In the genomic region with DNA sequence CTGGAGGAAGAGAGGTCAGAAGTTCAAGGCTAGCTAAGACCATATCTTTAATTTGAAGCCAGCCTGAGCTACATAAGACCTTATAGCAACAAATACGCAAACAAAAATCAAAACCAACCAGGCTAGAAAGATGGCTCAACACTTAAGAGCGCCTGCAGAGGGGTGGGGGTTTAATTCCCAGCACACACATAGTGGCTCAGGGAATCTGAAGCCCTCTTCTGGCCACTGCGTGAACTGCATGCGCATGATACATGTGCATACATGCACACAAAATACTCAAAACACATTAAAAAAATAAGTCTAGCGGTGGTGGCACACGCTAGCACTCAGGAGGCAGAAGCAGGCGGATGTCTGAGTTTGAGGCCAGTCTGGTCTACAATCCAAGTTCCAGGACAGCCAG, we compare ENCODE assay signal across 13 mouse cellular contexts. TPM values are rescaled to one million over a fixed set of nuclear protein-coding genes. Genes with fewer than 3 reads are reported as not detected.
DNase-seq lines count a peak whose midpoint lies in the region; ATAC-seq and TF ChIP-seq lines count a peak whose summit lies in the region.
"Had no signal": no experiment of that assay in that cellular context is flagged by ENCODE, and none has a peak within 500 bp of the region (broad histone marks: within the 10 kb centered on the region; RNA-seq: fewer than 3 reads in every experiment).

No protein-coding gene starts in this region.

- no peak for TF ChIP-seq POLR2A in MEL (IDR thresholded peaks at IDR 0.05; ENCODE audit: control insufficient read depth in 1 of 2, insufficient read depth in 1 of 2, low read depth in 1 of 2, low read length in 2 of 2, poor library complexity in 1 of 2)

- no peak overlapping the region for H3K27ac ChIP-seq in forebrain, postnatal 0 days (ENCODE audit: low read depth, low read length)
- H3K27ac ChIP-seq in forebrain, embryonic 13.5 days: no peak overlapping the region
- H3K27ac ChIP-seq in MEL (ENCODE audit: control insufficient read depth, low read depth, low read length): no peak overlapping the region
- H3K27ac ChIP-seq in liver, embryonic 14.5 days: no peak overlapping the region

- no peaks in the 10 kb centered on the region for H3K4me1 ChIP-seq in forebrain, postnatal 0 days (ENCODE audit: insufficient read depth)
- peaks cover 9% of the 10 kb centered on the region; the same call in 1 of the 2 replicates for H3K4me1 ChIP-seq in forebrain, embryonic 13.5 days
- no peaks in the 10 kb centered on the region; a peak in 1 of 4 replicates for H3K4me1 ChIP-seq in MEL (ENCODE audit: control insufficient read depth in 1 of 2, insufficient read depth in 2 of 2, low read length in 2 of 2)
- no peaks in the 10 kb centered on the region for H3K4me1 ChIP-seq in liver, embryonic 14.5 days (replicated peaks; ENCODE audit: control insufficient read depth in 2 of 2, insufficient read depth in 2 of 2, low read length in 1 of 2)

- no peak for DNase-seq in forebrain, postnatal 0 days
- DNase-seq in lung, postnatal 10 days: peak; percentile 32
- DNase-seq in lung, adult 18-20 months: no peak
- DNase-seq in MEL (ENCODE audit: low read depth, low spot score): peak; percentile 81
- no peak for DNase-seq in liver, embryonic 14.5 days (ENCODE audit: low read depth in 3 of 3, low spot score in 3 of 3)
- no peak for DNase-seq in urinary bladder, postnatal 36 days (ENCODE audit: low spot score in 2 of 2)
- DNase-seq: heart, postnatal 14 days had no signal

- 40% methylated on average over 7 of the region's 7 CpGs for WGBS in forebrain, postnatal 0 days
- 39% methylated on average over 7 of the region's 7 CpGs for WGBS in forebrain, embryonic 13.5 days
- 24% methylated on average over 7 of the region's 7 CpGs for WGBS in liver, embryonic 14.5 days (ENCODE audit: insufficient replicate concordance)

- TF ChIP-seq CTCF in forebrain, postnatal 0 days (IDR thresholded peaks at IDR 0.05; ENCODE audit: low read depth): peak; percentile 71
- peak; percentile 74 to 97 (median 75) for TF ChIP-seq CTCF in MEL (IDR thresholded peaks at IDR 0.05 in 2 of 3, conservative IDR thresholded peaks at IDR 0.05 in 1 of 3; ENCODE audit: control insufficient read depth in 1 of 3, insufficient read depth in 1 of 3, low read depth in 2 of 3, low read length in 3 of 3, poor library complexity in 1 of 3, severe bottlenecking in 1 of 3)
- TF ChIP-seq CTCF in liver, embryonic 14.5 days (IDR thresholded peaks at IDR 0.05; ENCODE audit: low read depth): peak; percentile 74

- no peak overlapping the region for H3K4me3 ChIP-seq in forebrain, postnatal 0 days (ENCODE audit: low read depth, low read length)
- H3K4me3 ChIP-seq in forebrain, embryonic 13.5 days: no peak overlapping the region
- H3K4me3 ChIP-seq in MEL (ENCODE audit: control insufficient read depth in 1 of 2, insufficient read depth in 1 of 2, low read depth in 2 of 2, low read length in 2 of 2): no peak overlapping the region
- H3K4me3 ChIP-seq in liver, embryonic 14.5 days (ENCODE audit: insufficient read depth in 1 of 2, low read depth in 2 of 2, low read length in 2 of 2): no peak overlapping the region

- no peaks in the 10 kb centered on the region for H3K36me3 ChIP-seq in forebrain, postnatal 0 days (ENCODE audit: insufficient read depth)
- H3K36me3 ChIP-seq in forebrain, embryonic 13.5 days (ENCODE audit: poor library complexity, severe bottlenecking): no peaks in the 10 kb centered on the region
- no peaks in the 10 kb centered on the region for H3K36me3 ChIP-seq in MEL (ENCODE audit: control insufficient read depth in 1 of 2, insufficient read depth in 2 of 2, low read length in 2 of 2)
- H3K36me3 ChIP-seq in liver, embryonic 14.5 days (replicated peaks; ENCODE audit: control insufficient read depth, insufficient read depth, low read depth): no peaks in the 10 kb centered on the region

- H3K27me3 ChIP-seq in forebrain, postnatal 0 days (ENCODE audit: insufficient read depth, low read length): peaks cover 48% of the 10 kb centered on the region
- H3K27me3 ChIP-seq in forebrain, embryonic 13.5 days: peaks cover 93% of the 10 kb centered on the region
- no peaks in the 10 kb centered on the region for H3K27me3 ChIP-seq in MEL (ENCODE audit: control insufficient read depth in 1 of 2, insufficient read depth in 2 of 2, low read length in 2 of 2)
- H3K27me3 ChIP-seq in liver, embryonic 14.5 days (ENCODE audit: control insufficient read depth, insufficient read depth, low read length): peaks cover 53% of the 10 kb centered on the region

- no peak; the same call in 1 of the 2 replicates for ATAC-seq in forebrain, postnatal 0 days
- ATAC-seq in forebrain, embryonic 13.5 days: no peak
- no peak for ATAC-seq in liver, embryonic 14.5 days (ENCODE audit: insufficient read depth)
- no peak for ATAC-seq in megakaryocyte, adult 5-6 weeks (ENCODE audit: poor library complexity, severe bottlenecking)
- ATAC-seq: midbrain, embryonic 16.5 days had no signal

- 0 out of 2 replicates have a peak, but pooled peaks cover 3% of the 10 kb centered on the region for H3K9me3 ChIP-seq in forebrain, postnatal 0 days (ENCODE audit: low read length)
- H3K9me3 ChIP-seq in forebrain, embryonic 13.5 days (replicated peaks): 0 out of 2 replicates have a peak, but pooled peaks cover 4% of the 10 kb centered on the region
- H3K9me3 ChIP-seq in MEL (replicated peaks; ENCODE audit: insufficient read depth, low read length): no peaks in the 10 kb centered on the region
- no peaks in the 10 kb centered on the region for H3K9me3 ChIP-seq in liver, embryonic 14.5 days (ENCODE audit: control insufficient read depth, low read length)

- H3K79me2 ChIP-seq in MEL (ENCODE audit: control insufficient read depth, insufficient read depth, low read length, poor library complexity): no peaks in the 10 kb centered on the region

- no peak overlapping the region for H3K9ac ChIP-seq in forebrain, postnatal 0 days
- H3K9ac ChIP-seq in forebrain, embryonic 13.5 days: no peak overlapping the region
- no peak overlapping the region for H3K9ac ChIP-seq in MEL (ENCODE audit: control insufficient read depth, low read depth, low read length, poor library complexity, severe bottlenecking)
- H3K9ac ChIP-seq in liver, embryonic 14.5 days (replicated peaks): no peak overlapping the region

- peak; percentile 41 for TF ChIP-seq RAD21 in MEL (IDR thresholded peaks at IDR 0.05; ENCODE audit: low read depth, low read length)

- H3K4me2 ChIP-seq in forebrain, postnatal 0 days (ENCODE audit: low read depth): no peak overlapping the region
- no peak overlapping the region for H3K4me2 ChIP-seq in forebrain, embryonic 13.5 days
- H3K4me2 ChIP-seq in liver, embryonic 14.5 days (ENCODE audit: low read depth): no peak overlapping the region

- no peak for TF ChIP-seq EP300 in MEL (IDR thresholded peaks at IDR 0.05; ENCODE audit: low read depth in 1 of 2, low read length in 2 of 2)
- no peak for TF ChIP-seq EP300 in liver, embryonic 14.5 days (IDR thresholded peaks at IDR 0.05; ENCODE audit: low read depth)

RNA-seq across cellular contexts. Expression of a gene that starts 3.9 kb away (rescaled TPM):
- total RNA-seq in forebrain, postnatal 0 days (2014; rRNA removed): not detected in 2 replicates
- polyA plus RNA-seq in forebrain, postnatal 0 days (2015; fragmentation: Nextera tagmentation; extraction: Ambion mirVana): 0.33 and 0.35 TPM in 2 replicates
- not detected in 2 replicates for polyA plus RNA-seq in forebrain, embryonic 13.5 days (2015; fragmentation: Nextera tagmentation; extraction: Ambion mirVana)
- not detected in 2 replicates for total RNA-seq in MEL (2012; rRNA removed)
- polyA plus RNA-seq in MEL (2012; ENCODE audit: insufficient read depth in 1 of 2, insufficient read length in 2 of 2, low read depth in 1 of 2, low replicate concordance in 2 of 2, missing spikeins in 1 of 2): not detected
- not detected in 2 replicates for polyA plus RNA-seq in liver, embryonic 14.5 days (2012; rRNA removed)
- not detected in 2 replicates for polyA plus RNA-seq in liver, embryonic 14.5 days (2014; fragmentation: Nextera tagmentation; extraction: Ambion mirVana)
- total RNA-seq in megakaryocyte, adult 5-6 weeks (2015): not detected in 2 replicates
- total RNA-seq in megakaryocyte, adult 5-6 weeks (2017): not detected in 2 replicates
- total RNA-seq: ES-E14; heart, postnatal 14 days; layer of hippocampus, postnatal 10 days had no signal
- polyA plus RNA-seq: spleen, adult 2 months had no signal

RNA-seq across cellular contexts. Expression of a gene that starts 7.8 kb away (rescaled TPM):
- total RNA-seq in forebrain, postnatal 0 days (2014; rRNA removed): 0.31 and 1.1 TPM in 2 replicates
- not detected in 2 replicates for polyA plus RNA-seq in forebrain, postnatal 0 days (2015; fragmentation: Nextera tagmentation; extraction: Ambion mirVana)
- polyA plus RNA-seq in forebrain, embryonic 13.5 days (2015; fragmentation: Nextera tagmentation; extraction: Ambion mirVana): not detected in 2 replicates
- total RNA-seq in MEL (2012; rRNA removed): 0.13 and 0.23 TPM in 2 replicates
- polyA plus RNA-seq in MEL (2012; ENCODE audit: insufficient read depth in 1 of 2, insufficient read length in 2 of 2, low read depth in 1 of 2, low replicate concordance in 2 of 2, missing spikeins in 1 of 2): under 1 TPM in 1 of 2 experiments, not detected in 1; 0.14 TPM
- 0.03 TPM in 2 replicates for polyA plus RNA-seq in liver, embryonic 14.5 days (2012; rRNA removed)
- not detected in 2 replicates for polyA plus RNA-seq in liver, embryonic 14.5 days (2014; fragmentation: Nextera tagmentation; extraction: Ambion mirVana)
- 0.04 and 0.34 TPM in 2 replicates for total RNA-seq in megakaryocyte, adult 5-6 weeks (2015)
- not detected in 2 replicates for total RNA-seq in megakaryocyte, adult 5-6 weeks (2017)
- polyA plus RNA-seq: midbrain, embryonic 16.5 days had no signal

RNA-seq across cellular contexts. Expression of a gene that starts 22.7 kb away (rescaled TPM):
- 99.6 and 116 TPM in 2 replicates for total RNA-seq in forebrain, postnatal 0 days (2014; rRNA removed)
- 62.5 and 104 TPM in 2 replicates for polyA plus RNA-seq in forebrain, postnatal 0 days (2015; fragmentation: Nextera tagmentation; extraction: Ambion mirVana)
- polyA plus RNA-seq in forebrain, embryonic 13.5 days (2015; fragmentation: Nextera tagmentation; extraction: Ambion mirVana): 49.2 and 55.1 TPM in 2 replicates
- total RNA-seq in MEL (2012; rRNA removed): 37.4 and 41.1 TPM in 2 replicates
- polyA plus RNA-seq in MEL (2012; ENCODE audit: insufficient read depth in 1 of 2, insufficient read length in 2 of 2, low read depth in 1 of 2, low replicate concordance in 2 of 2, missing spikeins in 1 of 2): 100 to 1,000 TPM; 140 to 239 TPM
- 16.4 and 18.1 TPM in 2 replicates for polyA plus RNA-seq in liver, embryonic 14.5 days (2012; rRNA removed)
- 6.6 and 7.9 TPM in 2 replicates for polyA plus RNA-seq in liver, embryonic 14.5 days (2014; fragmentation: Nextera tagmentation; extraction: Ambion mirVana)
- total RNA-seq in megakaryocyte, adult 5-6 weeks (2015): 28.3 and 35.9 TPM in 2 replicates
- total RNA-seq in megakaryocyte, adult 5-6 weeks (2017): 33.8 and 37.8 TPM in 2 replicates

RNA-seq across cellular contexts. Expression of a gene that starts 23.5 kb away (rescaled TPM):
- total RNA-seq in forebrain, postnatal 0 days (2014; rRNA removed): 36.3 and 49.6 TPM in 2 replicates
- polyA plus RNA-seq in forebrain, postnatal 0 days (2015; fragmentation: Nextera tagmentation; extraction: Ambion mirVana): 2.2 TPM in 2 replicates
- 0.05 and 0.15 TPM in 2 replicates for polyA plus RNA-seq in forebrain, embryonic 13.5 days (2015; fragmentation: Nextera tagmentation; extraction: Ambion mirVana)
- 2.8 and 4.0 TPM in 2 replicates for total RNA-seq in MEL (2012; rRNA removed)
- 1 to 10 TPM in 1 of 2 experiments, not detected in 1; 4.2 TPM for polyA plus RNA-seq in MEL (2012; ENCODE audit: insufficient read depth in 1 of 2, insufficient read length in 2 of 2, low read depth in 1 of 2, low replicate concordance in 2 of 2, missing spikeins in 1 of 2)
- polyA plus RNA-seq in liver, embryonic 14.5 days (2012; rRNA removed): 0.03 and 0.04 TPM in 2 replicates
- polyA plus RNA-seq in liver, embryonic 14.5 days (2014; fragmentation: Nextera tagmentation; extraction: Ambion mirVana): not detected in 2 replicates
- total RNA-seq in megakaryocyte, adult 5-6 weeks (2015): not detected in 2 replicates
- total RNA-seq in megakaryocyte, adult 5-6 weeks (2017): 0.15 and 0.16 TPM in 2 replicates

RNA-seq across cellular contexts. Expression of a gene that starts 45.6 kb away (rescaled TPM):
- total RNA-seq in forebrain, postnatal 0 days (2014; rRNA removed): 46.5 and 48.3 TPM in 2 replicates
- 55.0 and 58.4 TPM in 2 replicates for polyA plus RNA-seq in forebrain, postnatal 0 days (2015; fragmentation: Nextera tagmentation; extraction: Ambion mirVana)
- 95.9 and 99.4 TPM in 2 replicates for polyA plus RNA-seq in forebrain, embryonic 13.5 days (2015; fragmentation: Nextera tagmentation; extraction: Ambion mirVana)
- 122 and 126 TPM in 2 replicates for total RNA-seq in MEL (2012; rRNA removed)
- polyA plus RNA-seq in MEL (2012; ENCODE audit: insufficient read depth in 1 of 2, insufficient read length in 2 of 2, low read depth in 1 of 2, low replicate concordance in 2 of 2, missing spikeins in 1 of 2): 100 to 1,000 TPM; 141 to 348 TPM
- polyA plus RNA-seq in liver, embryonic 14.5 days (2012; rRNA removed): 77.4 and 83.3 TPM in 2 replicates
- 78.3 and 85.3 TPM in 2 replicates for polyA plus RNA-seq in liver, embryonic 14.5 days (2014; fragmentation: Nextera tagmentation; extraction: Ambion mirVana)
- 60.5 TPM in 2 replicates for total RNA-seq in megakaryocyte, adult 5-6 weeks (2015)
- total RNA-seq in megakaryocyte, adult 5-6 weeks (2017): 99.7 and 126 TPM in 2 replicates

Comparison
In these comparisons a context has a peak if more than half of its experiments do, and no peak if none do; other contexts are left out.
1. DNase-seq: peak in lung, postnatal 10 days (single experiment) and MEL (single experiment); none in forebrain, postnatal 0 days (single experiment), lung, adult 18-20 months (0 of 2), liver, embryonic 14.5 days (0 of 3) and urinary bladder, postnatal 36 days (0 of 2).
2. Peak in every context shown above with its lines, with median percentiles within 50 percentile points of each other: CTCF ChIP-seq.